Mouse (Mus musculus) intestine, embryonic 15.5 days (tissue): ENCODE measurements around the gene Cbl. TPM values are rescaled to one million over a fixed set of nuclear protein-coding genes. Genes with fewer than 3 reads are reported as not detected.

Experiments used
- ATAC-seq: fragments of 200-750 bp; cut with Nextera tagmentation; 2 replicates; pipeline ENCODE4 v1.8.0; 2017; ENCODE audit warnings: moderate TSS enrichment, moderate library complexity
- H3K27ac ChIP-seq: fragments of 300-500 bp; sonication (generic); 2 replicates; pipeline ENCODE4 v1.5.1; 2015; ENCODE audit warnings: mild to moderate bottlenecking, inconsistent platforms
- H3K27me3 ChIP-seq: fragments of 300-500 bp; sonication (generic); replicated peaks from 2 replicates; pipeline ENCODE4 v1.6.1; 2015; ENCODE audit warnings: inconsistent platforms
- H3K36me3 ChIP-seq: fragments of 300-500 bp; sonication (generic); 2 replicates; pipeline ENCODE4 v1.6.1; 2015; ENCODE audit warnings: inconsistent platforms
- H3K4me1 ChIP-seq: fragments of 300-500 bp; sonication (generic); replicated peaks from 2 replicates; pipeline ENCODE4 v1.6.1; 2015; ENCODE audit warnings: inconsistent platforms
- H3K4me2 ChIP-seq: fragments of 300-500 bp; sonication (generic); replicated peaks from 2 replicates; pipeline ENCODE4 v1.6.1; 2015; ENCODE audit warnings: mild to moderate bottlenecking, inconsistent platforms
- H3K4me3 ChIP-seq: fragments of 300-500 bp; sonication (generic); replicated peaks from 2 replicates; pipeline ENCODE4 v1.5.1; 2015; ENCODE audit warnings: inconsistent platforms
- H3K9ac ChIP-seq: fragments of 300-500 bp; sonication (generic); 2 replicates; pipeline ENCODE4 v1.6.1; 2015; ENCODE audit warnings: inconsistent platforms
- H3K9me3 ChIP-seq: fragments of 300-500 bp; sonication (generic); 2 replicates; pipeline ENCODE4 v1.6.1; 2016; ENCODE audit warnings: inconsistent platforms
- WGBS: fragments of 180-500 bp; shearing (Covaris S2); methylation state at CpG from one replicate; pipeline ENCODE4 v1.1.7; 2015; 5-methylcytosine and 5-hydroxymethylcytosine counted together
- polyA plus RNA-seq: library from polyadenylated mRNA; unstranded; fragments of >200 nt; fragmentation: Nextera tagmentation; extraction: Ambion mirVana; gene quantifications from 2 replicates; pipeline ENCODE4 v1.2.1, GENCODE M21; 2015

The Cbl gene
- polyA plus RNA-seq, 1 experiment from 2014 or later = 14.8 TPM

DNA sequence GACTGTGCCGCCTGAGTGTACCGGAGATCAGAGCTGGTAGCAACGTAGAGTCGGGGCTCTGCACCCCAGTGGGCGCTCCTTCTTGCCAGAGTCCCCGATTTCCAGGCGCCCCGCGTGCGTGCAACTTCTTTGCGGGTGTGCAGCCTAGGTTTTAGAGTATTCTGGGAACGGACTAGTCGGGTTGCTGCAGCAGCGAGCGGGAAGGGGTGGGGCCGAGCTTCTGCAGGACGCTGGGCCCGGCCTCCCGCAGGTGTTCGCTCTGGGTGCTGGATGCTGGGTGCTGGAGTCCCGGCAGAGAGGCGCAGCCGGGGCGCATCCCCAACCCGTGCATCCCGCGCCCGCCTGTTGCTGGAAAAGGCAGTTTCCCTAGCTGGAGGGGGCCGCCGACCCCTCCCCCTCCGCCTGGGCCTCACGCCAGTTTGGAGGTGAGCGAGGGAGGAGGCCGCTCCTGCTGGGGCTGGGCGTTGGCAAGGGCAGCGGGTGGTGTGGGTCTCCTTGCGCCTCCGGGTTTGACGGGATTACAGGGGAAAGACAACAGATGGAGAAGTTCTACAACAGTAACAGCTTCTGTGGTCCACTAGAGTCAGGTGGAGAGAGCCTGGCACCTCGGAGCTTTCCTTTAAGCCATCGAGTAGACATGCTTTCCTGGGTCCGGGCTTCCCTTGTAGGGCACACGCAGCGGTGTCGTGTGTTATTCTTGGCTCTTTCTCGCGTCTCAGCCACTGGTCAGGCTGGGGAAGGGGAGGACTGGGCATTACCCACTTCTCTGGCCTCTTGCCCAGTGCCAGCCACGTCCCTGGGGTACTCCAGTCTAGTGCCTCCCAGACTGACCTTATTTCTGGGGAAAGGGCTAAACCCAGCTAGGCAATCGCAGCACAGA lies 98.8 kb downstream of the Cbl start:
- Histone ChIP-seq H3K9me3 (no peaks in the 10 kb centered on the region), H3K27me3 (peaks cover 23% of the 10 kb centered on the region), H3K9ac (peak overlapping the region; percentile 70), H3K4me2 (peak overlapping the region; percentile 93), H3K4me3 (peak overlapping the region; percentile 65), H3K27ac (peak overlapping the region; percentile 82), H3K4me1 (peaks cover 43% of the 10 kb centered on the region), H3K36me3 (0 out of 2 replicates have a peak, but pooled peaks cover 4% of the 10 kb centered on the region)
- WGBS = 3% methylated on average over 47 of the region's 49 CpGs
- peak; percentile 32; the same call in 1 of the 2 replicates for ATAC-seq

DNA sequence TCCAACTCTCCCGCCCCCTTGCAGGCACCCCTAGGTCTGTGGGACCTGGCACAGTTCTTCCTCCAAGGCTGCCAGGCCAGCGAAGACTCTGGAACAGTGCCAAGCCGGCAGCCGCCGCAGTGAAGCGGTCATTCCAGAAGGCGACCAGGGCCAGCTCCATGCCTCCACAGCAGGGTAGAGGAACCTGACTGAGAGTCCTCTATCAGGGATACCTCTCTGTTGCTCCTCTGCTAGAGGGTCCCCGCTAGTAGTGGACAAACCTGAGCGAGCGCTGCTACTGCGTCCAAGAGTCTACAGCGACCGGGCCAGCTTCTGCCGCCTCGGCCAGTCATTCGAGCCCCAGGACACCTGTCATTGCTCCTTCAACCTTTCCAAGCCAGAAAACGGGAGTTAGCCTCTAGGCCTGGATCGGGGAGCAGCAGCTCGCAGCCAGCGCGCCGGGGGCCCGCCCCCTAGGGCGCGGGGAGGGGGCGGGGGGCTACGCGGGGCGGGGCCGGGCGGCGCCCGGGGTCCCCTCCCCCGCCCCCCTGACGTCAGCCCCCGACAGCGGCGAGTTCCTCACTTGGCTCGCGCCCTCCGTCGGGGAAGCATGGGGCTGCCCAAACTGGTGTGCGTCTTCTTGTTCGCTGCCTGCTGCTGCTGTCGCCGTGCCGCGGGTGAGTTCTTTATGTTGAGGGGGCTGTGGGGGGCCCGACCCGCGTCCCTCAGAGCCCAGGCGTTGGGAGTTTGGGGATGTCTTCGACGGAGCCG lies 99.6 kb downstream of the Cbl start, which contains the start of gene Mcam:
Gene Mcam (plus strand): TSS at position 369 of the 750 bp plus-strand sequence.
- H3K4me2 ChIP-seq = peak within 1 kb of the TSS; percentile 93
- peak within 1 kb of the TSS; percentile 82 for H3K27ac ChIP-seq
- peak; percentile 52 for ATAC-seq
- no peaks in the 10 kb centered on the region for H3K9me3 ChIP-seq
- peaks cover 50% of the 10 kb centered on the region for H3K4me1 ChIP-seq
- peak within 1 kb of the TSS; percentile 65 for H3K4me3 ChIP-seq
- under 1% methylated on average over 51 of the region's 55 CpGs for WGBS
- H3K9ac ChIP-seq = peak within 1 kb of the TSS; percentile 70
- 0 out of 2 replicates have a peak, but pooled peaks cover 4% of the 10 kb centered on the region for H3K36me3 ChIP-seq
- peaks cover 23% of the 10 kb centered on the region for H3K27me3 ChIP-seq

DNA sequence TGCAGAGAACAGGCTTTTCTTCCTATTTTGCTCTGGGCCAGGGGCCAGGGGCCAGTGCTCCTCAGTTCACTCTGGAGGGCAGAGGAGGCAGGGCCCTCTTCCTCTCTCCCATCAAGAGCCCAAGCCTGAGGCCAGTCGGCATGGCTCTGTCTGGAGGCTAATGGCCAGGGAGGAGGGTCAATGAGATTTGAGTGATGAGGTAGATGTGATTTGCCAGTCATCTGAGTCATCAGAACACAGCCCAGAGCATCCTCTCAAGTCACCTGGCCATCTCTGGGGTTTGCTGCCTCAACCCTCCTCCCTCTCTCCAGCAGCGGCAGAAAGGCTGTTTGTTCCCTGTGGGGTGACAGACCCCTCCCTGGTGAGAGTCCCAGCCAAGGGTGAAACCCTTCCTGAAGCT lies 100.6 kb downstream of the Cbl start:
- Histone ChIP-seq H3K27ac (peak overlapping the region; percentile 82), H3K9me3 (no peaks in the 10 kb centered on the region), H3K4me2 (peak overlapping the region; percentile 93), H3K9ac (peak overlapping the region; percentile 70; the same call in 1 of the 2 replicates), H3K4me1 (peaks cover 50% of the 10 kb centered on the region), H3K4me3 (peak overlapping the region; percentile 65), H3K36me3 (0 out of 2 replicates have a peak, but pooled peaks cover under 1% of the 10 kb centered on the region), H3K27me3 (peaks cover 23% of the 10 kb centered on the region)
- 26% methylated on average over 2 of the region's 2 CpGs for WGBS
- no peak for ATAC-seq

DNA sequence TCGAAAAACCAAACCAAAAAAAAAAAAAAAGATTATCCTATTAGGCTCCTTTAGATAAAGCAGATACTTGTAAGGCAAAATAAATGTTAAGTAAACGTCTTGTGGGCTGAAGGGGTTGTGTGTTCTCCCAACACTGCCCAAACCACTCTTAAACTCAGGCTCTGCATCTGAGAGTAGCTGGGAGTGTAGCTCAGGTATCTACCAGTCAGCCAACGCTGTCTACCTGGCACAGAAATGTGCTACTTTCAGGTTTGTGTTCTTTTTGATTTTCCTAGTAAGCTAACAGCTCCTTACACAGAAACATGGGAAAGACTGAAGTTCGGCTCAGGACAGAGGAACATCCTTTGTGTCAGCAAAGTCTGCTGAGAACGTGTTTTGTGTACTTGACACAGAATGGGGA lies 101.6 kb downstream of the Cbl start:
- no peak for ATAC-seq
- no peak overlapping the region for H3K4me2 ChIP-seq

DNA sequence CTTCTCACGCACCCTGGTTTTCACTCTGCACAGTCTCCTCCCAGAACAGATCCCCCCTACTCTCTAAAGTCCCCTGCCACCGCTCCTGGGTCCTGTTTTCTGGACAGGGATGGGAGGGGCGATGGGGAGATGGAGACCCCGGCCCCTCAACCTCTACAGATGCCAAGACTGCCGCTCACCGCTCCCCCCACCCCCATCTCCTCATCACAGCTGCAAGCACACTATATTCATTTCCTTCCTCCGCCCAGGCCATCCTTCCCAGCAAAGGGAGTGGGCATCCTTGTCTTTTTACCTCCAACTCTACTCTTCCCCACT lies 102.6 kb downstream of the Cbl start:
- H3K4me2 ChIP-seq = peak overlapping the region; percentile 86; the same call in 1 of the 2 replicates
- 38% methylated on average over 7 of the region's 7 CpGs for WGBS
- H3K4me3 ChIP-seq = no peak overlapping the region
- peak overlapping the region; percentile 89 for H3K27ac ChIP-seq
- H3K9ac ChIP-seq = no peak overlapping the region
- no peak for ATAC-seq
- H3K4me1 ChIP-seq = peaks cover 49% of the 10 kb centered on the region
- H3K36me3 ChIP-seq = no peaks in the 10 kb centered on the region
- H3K27me3 ChIP-seq = peaks cover 23% of the 10 kb centered on the region
- no peaks in the 10 kb centered on the region for H3K9me3 ChIP-seq

More for the DNA sequence above, 101.6 kb downstream of the Cbl start:
- Histone ChIP-seq H3K4me1 (peaks cover 50% of the 10 kb centered on the region), H3K4me3 (no peak overlapping the region), H3K27ac (no peak overlapping the region), H3K27me3 (peaks cover 23% of the 10 kb centered on the region), H3K9ac (no peak overlapping the region), H3K36me3 (no peaks in the 10 kb centered on the region), H3K9me3 (no peaks in the 10 kb centered on the region)
- WGBS = 59% methylated on average over 5 of the region's 5 CpGs

DNA sequence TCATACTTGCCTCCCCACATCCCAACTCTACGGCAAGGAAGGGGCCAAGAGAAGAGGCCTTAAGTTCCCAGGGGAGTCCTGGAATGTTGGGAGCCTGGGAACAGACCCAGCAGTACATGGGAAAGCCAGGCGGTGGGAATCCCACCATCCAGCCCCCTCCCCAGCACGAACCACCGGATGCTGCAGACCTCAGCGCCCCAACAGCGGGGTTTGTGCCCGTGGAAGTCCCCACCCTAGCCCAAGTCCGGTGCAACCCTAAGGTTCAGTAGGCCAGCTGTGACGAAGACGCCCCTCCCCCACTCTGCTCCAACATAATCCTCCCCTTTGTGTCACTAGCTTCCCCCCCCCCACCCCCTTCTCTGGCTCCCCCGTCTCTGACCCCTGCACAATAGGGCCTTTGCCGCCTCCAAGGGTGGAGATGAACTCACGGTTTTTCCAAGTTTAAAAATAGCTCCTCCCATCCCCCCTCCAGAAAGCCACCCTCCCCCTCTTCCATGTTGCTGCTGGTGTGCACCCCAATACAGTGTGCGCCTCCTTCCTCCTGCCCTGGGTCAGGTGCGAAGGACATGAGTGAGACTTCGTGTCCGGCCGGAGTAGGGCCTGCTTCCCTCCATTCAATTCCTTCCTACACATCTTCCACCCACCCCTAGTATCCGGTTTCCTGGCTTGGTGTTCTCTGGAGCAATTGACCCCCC lies 103.1 kb downstream of the Cbl start:
- Histone ChIP-seq H3K27ac (peak overlapping the region; percentile 89), H3K9me3 (no peaks in the 10 kb centered on the region), H3K9ac (peak overlapping the region; percentile 51), H3K4me2 (peak overlapping the region; percentile 86), H3K27me3 (peaks cover 22% of the 10 kb centered on the region), H3K36me3 (no peaks in the 10 kb centered on the region), H3K4me1 (peaks cover 47% of the 10 kb centered on the region), H3K4me3 (peak overlapping the region; percentile 42; the same call in 1 of the 2 replicates)
- peak; percentile 26; the same call in 1 of the 2 replicates for ATAC-seq
- WGBS = 25% methylated on average over 19 of the region's 19 CpGs

DNA sequence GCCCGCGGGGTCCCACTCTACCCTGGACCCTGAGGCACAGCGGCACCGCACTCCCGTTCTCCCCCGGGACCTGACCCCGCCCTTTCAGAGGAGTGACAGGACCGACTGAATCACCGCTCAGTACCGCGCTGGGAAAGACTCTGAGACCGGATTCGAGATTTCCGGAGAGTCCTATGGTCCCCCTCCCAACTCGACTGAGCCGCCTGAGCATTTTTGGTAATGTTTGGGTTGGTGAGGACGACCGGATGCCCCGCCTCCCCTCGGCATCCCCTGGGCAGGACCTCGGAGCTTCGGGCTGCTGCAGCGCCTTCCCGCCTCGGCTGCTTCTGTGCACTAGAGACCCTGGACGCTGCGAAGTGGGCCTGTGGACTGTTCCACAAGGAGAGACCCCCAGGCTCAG lies 103.8 kb downstream of the Cbl start:
- WGBS = 1% methylated on average over 27 of the region's 27 CpGs
- peak; percentile 68 for ATAC-seq
- Histone ChIP-seq H3K4me3 (peak overlapping the region; percentile 42), H3K4me2 (peak overlapping the region; percentile 86), H3K27me3 (peaks cover 15% of the 10 kb centered on the region), H3K27ac (peak overlapping the region; percentile 89), H3K9me3 (no peaks in the 10 kb centered on the region), H3K36me3 (no peaks in the 10 kb centered on the region), H3K9ac (peak overlapping the region; percentile 51), H3K4me1 (peaks cover 43% of the 10 kb centered on the region)

DNA sequence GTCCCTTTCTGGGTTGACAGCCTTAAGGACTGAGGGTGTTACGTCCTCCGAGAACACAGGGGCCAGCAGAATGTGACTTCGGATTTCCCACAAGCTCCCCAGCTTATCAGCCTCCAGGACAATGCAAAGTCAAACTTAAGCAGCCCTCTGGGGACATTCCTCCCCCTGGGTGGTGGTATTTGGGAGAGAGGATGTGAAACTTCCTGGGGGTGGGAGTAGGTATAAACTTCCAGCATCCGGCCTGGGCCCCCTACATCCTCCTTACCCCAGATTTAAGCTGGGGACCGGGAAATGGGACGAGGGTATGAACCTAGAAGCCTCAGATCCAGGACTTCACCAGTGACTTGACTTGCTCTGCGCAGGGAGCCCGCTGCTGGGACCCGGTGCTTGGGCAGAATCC lies 104.2 kb downstream of the Cbl start:
- 4% methylated on average over 9 of the region's 9 CpGs for WGBS
- peaks cover 40% of the 10 kb centered on the region for H3K4me1 ChIP-seq
- peak overlapping the region; percentile 89 for H3K27ac ChIP-seq
- peak overlapping the region; percentile 42 for H3K4me3 ChIP-seq
- peak overlapping the region; percentile 51 for H3K9ac ChIP-seq
- H3K27me3 ChIP-seq = peaks cover 13% of the 10 kb centered on the region
- H3K4me2 ChIP-seq = peak overlapping the region; percentile 86
- no peaks in the 10 kb centered on the region for H3K9me3 ChIP-seq
- 0 out of 2 replicates have a peak, but pooled peaks have one; percentile 4 for ATAC-seq
- no peaks in the 10 kb centered on the region for H3K36me3 ChIP-seq

DNA sequence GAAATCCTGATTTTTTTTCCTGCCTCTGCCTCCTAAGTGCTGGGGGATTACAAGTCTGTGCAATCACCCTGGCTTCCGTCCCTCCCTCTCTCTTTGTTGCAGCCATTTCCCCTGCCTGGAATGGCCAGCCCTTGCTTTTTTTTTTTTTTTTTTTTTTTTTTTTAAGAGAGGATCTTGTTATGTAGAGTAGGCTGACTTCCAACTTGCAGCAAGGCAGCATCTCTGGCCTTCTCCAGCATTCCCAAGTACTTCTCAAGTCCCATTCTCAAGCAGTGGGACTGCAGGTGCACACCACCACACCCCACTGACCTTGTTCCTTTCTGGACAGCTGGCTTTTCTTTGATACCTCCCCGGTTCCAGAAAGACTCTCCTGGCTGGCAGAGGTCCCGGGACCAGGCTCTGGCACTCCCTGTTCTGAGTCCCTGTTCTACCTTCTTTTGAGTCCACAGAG lies 106.5 kb downstream of the Cbl start:
- Histone ChIP-seq H3K4me2 (no peak overlapping the region), H3K9me3 (no peaks in the 10 kb centered on the region), H3K36me3 (no peaks in the 10 kb centered on the region), H3K4me1 (peaks cover 28% of the 10 kb centered on the region), H3K9ac (no peak overlapping the region), H3K27ac (no peak overlapping the region), H3K27me3 (peaks cover 5% of the 10 kb centered on the region; the same call in 1 of the 2 replicates), H3K4me3 (no peak overlapping the region)
- no peak for ATAC-seq
- WGBS = 78% methylated on average over 3 of the region's 3 CpGs

DNA sequence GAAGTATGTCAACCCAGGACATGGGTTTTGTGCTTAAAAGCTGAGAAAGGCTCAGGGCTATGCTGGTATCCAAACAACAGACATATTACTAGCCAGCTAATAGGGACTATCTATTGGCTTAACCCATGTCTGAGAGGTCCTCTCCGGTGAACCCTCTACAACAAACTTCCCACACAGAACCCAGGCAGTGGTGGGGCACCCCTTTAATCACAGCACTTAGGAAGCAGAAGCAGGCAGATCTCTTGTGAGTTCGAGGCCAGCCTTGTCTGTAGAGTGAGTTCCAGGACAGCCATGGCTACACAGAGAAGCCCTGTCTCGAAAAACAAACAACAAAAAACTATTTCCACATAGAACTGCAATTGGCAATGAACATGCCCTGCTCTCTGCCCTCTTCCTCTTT lies 107.1 kb downstream of the Cbl start:
- H3K9me3 ChIP-seq = no peaks in the 10 kb centered on the region
- no peak overlapping the region for H3K4me3 ChIP-seq
- 84% methylated on average over 3 of the region's 3 CpGs for WGBS
- H3K9ac ChIP-seq = no peak overlapping the region
- ATAC-seq = no peak
- 0 out of 2 replicates have a peak overlapping the region, but pooled peaks have one; percentile 18 for H3K27ac ChIP-seq
- peaks cover 28% of the 10 kb centered on the region for H3K4me1 ChIP-seq
- H3K36me3 ChIP-seq = no peaks in the 10 kb centered on the region
- no peak overlapping the region for H3K4me2 ChIP-seq
- H3K27me3 ChIP-seq = 0 out of 2 replicates have a peak, but pooled peaks cover 5% of the 10 kb centered on the region

DNA sequence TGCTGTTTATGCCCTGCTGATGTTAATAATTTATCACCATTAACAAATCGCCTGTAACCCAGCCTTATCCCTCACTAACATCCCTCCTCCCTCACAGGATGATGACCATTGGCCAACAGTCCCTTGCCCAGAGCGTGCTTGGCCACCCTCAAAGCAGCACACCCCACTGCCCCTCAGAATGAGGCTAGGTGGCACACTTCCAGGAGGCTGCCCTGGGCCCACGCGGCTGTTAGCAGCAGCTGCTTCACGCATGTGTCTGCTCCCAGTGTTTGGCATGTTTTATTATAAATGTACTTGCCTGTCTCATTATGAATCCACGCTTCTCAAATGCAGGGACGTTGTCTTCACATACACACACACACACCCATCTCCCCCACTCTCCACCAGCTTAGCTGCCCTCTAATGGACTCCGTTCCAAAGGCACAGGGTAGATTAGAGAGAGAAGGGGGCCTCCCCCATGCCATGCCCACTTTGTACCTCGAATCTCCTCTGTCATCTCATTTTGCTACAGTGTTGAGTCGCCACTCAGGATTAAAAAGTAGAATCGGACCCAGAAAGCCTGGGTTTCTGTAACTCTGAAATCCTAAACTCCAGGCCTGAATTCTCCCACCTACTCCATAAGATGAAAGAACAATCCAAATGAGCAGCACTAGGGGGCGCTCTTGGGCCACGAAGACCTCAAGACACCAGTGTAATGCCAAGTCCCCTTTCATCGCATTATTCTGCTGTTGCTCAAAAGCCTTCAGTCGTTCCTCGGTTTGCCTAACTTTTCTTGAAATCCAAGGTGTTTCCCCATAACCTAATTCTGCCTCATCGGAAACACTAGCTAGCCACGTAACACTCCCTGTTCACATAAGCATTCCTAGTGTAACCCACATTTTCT lies 108.1 kb downstream of the Cbl start:
- 0 out of 2 replicates have a peak, but pooled peaks have one; percentile 56 for ATAC-seq
- H3K4me1 ChIP-seq = peaks cover 19% of the 10 kb centered on the region
- peak overlapping the region; percentile 42 for H3K4me2 ChIP-seq
- H3K36me3 ChIP-seq = no peaks in the 10 kb centered on the region
- H3K9ac ChIP-seq = peak overlapping the region; percentile 17; the same call in 1 of the 2 replicates
- 26% methylated on average over 18 of the region's 18 CpGs for WGBS
- H3K27ac ChIP-seq = 0 out of 2 replicates have a peak overlapping the region, but pooled peaks have one; percentile 18
- H3K27me3 ChIP-seq = no peaks in the 10 kb centered on the region
- no peak overlapping the region for H3K4me3 ChIP-seq
- no peaks in the 10 kb centered on the region for H3K9me3 ChIP-seq
